Comparison of ENCODE assay signal across 13 mouse cellular contexts in genomic region chr19:25373594-25373993, GRCm38 (mm10).
DNase-seq lines count a peak whose midpoint lies in the region; TF ChIP-seq lines count a peak whose summit lies in the region.
"Had no signal": no experiment of that assay in that cellular context is flagged by ENCODE, and none has a peak within 500 bp of the region (broad histone marks: within the 10 kb centered on the region; RNA-seq: fewer than 3 reads in every experiment).

No protein-coding gene starts in this region.

- intact Hi-C loops in heart, adult 2 months (cut with DNase I) = no loop called here
- intact Hi-C loops in heart, postnatal 25 days (cut with DNase I) = no loop called here

- H3K36me3 ChIP-seq in heart, adult 2 months (ENCODE audit: control insufficient read depth, insufficient read depth, low read length) = no peaks in the 10 kb centered on the region
- no peaks in the 10 kb centered on the region for H3K36me3 ChIP-seq in liver, adult 2 months (ENCODE audit: control insufficient read depth, insufficient read depth, low read length)
- H3K36me3 ChIP-seq in ES-Bruce4 (ENCODE audit: control insufficient read depth, insufficient read depth, low read length, poor library complexity, severe bottlenecking) = no peaks in the 10 kb centered on the region
- H3K36me3 ChIP-seq: liver, embryonic 15.5 days; midbrain, embryonic 15.5 days had no signal

- no peak for TF ChIP-seq POLR2A in heart, adult 2 months (IDR thresholded peaks at IDR 0.05; ENCODE audit: insufficient read depth, low read depth, low read length)
- TF ChIP-seq POLR2A in liver, adult 2 months (IDR thresholded peaks at IDR 0.05; ENCODE audit: extremely low read depth, insufficient read depth, low read length) = no peak
- TF ChIP-seq POLR2A in ES-Bruce4 (IDR thresholded peaks at IDR 0.05; ENCODE audit: insufficient read depth, low read length) = no peak

- no peak overlapping the region for H3K9ac ChIP-seq in heart, adult 2 months (ENCODE audit: low read depth, low read length)
- H3K9ac ChIP-seq in liver, adult 2 months (ENCODE audit: low read depth, low read length) = no peak overlapping the region
- H3K9ac ChIP-seq in ES-Bruce4 (ENCODE audit: low read depth, poor library complexity, severe bottlenecking) = no peak overlapping the region
- H3K9ac ChIP-seq: liver, embryonic 15.5 days; midbrain, embryonic 15.5 days had no signal

- H3K9me3 ChIP-seq in ES-Bruce4 (replicated peaks; ENCODE audit: control insufficient read depth, insufficient read depth, low read length, poor library complexity, severe bottlenecking) = no peaks in the 10 kb centered on the region
- H3K9me3 ChIP-seq: liver, embryonic 15.5 days; midbrain, embryonic 15.5 days had no signal

- DNase-seq in heart, adult 2 months = no peak
- DNase-seq in heart, postnatal 25 days (ENCODE audit: low spot score) = no peak
- no peak for DNase-seq in liver, adult 2 months (ENCODE audit: extremely low read depth, low read depth, low spot score)
- DNase-seq in liver = no peak
- DNase-seq in induced T-regulatory cell, adult 2 months (ENCODE audit: low read depth) = peak; percentile 1
- no peak for DNase-seq in ovary, postnatal 10 days (ENCODE audit: low spot score)
- DNase-seq in layer of hippocampus, postnatal 25 days (ENCODE audit: extremely low spot score in 1 of 2, low spot score in 1 of 2) = no peak
- DNase-seq: cerebellum, adult 9-11 months; kidney, adult 8-10 months; thymus, postnatal 4 days had no signal

- no peak overlapping the region for H3K4me3 ChIP-seq in heart, adult 2 months
- no peak overlapping the region for H3K4me3 ChIP-seq in liver, adult 2 months (ENCODE audit: insufficient read depth, low read depth, low read length)
- H3K4me3 ChIP-seq in ES-Bruce4 (ENCODE audit: low read depth, low read length) = no peak overlapping the region
- H3K4me3 ChIP-seq: liver, embryonic 15.5 days; midbrain, embryonic 15.5 days had no signal

- WGBS in heart, adult 2 months = 55% methylated on average over 3 of the region's 3 CpGs
- 56% methylated on average over 3 of the region's 3 CpGs for WGBS in liver, adult 2 months

- H3K27me3 ChIP-seq in heart, adult 2 months (ENCODE audit: control insufficient read depth, insufficient read depth, low read length) = no peaks in the 10 kb centered on the region
- no peaks in the 10 kb centered on the region for H3K27me3 ChIP-seq in liver, adult 2 months (ENCODE audit: control insufficient read depth, insufficient read depth, low read length)
- H3K27me3 ChIP-seq in ES-Bruce4 (ENCODE audit: control insufficient read depth, insufficient read depth, low read length, poor library complexity, severe bottlenecking) = no peaks in the 10 kb centered on the region
- H3K27me3 ChIP-seq: liver, embryonic 15.5 days; midbrain, embryonic 15.5 days had no signal

- H3K27ac ChIP-seq in heart, adult 2 months = no peak overlapping the region
- no peak overlapping the region for H3K27ac ChIP-seq in liver, adult 2 months (replicated peaks; ENCODE audit: insufficient read depth, low read depth, low read length)
- no peak overlapping the region for H3K27ac ChIP-seq in ES-Bruce4 (ENCODE audit: insufficient read depth, low read length)
- H3K27ac ChIP-seq: midbrain, embryonic 15.5 days had no signal

- peaks cover 11% of the 10 kb centered on the region for H3K4me1 ChIP-seq in heart, adult 2 months (ENCODE audit: control insufficient read depth, insufficient read depth, low read length)
- H3K4me1 ChIP-seq in liver, adult 2 months (ENCODE audit: control insufficient read depth, insufficient read depth, low read length) = peaks cover 8% of the 10 kb centered on the region; the same call in 1 of the 2 replicates
- no peaks in the 10 kb centered on the region for H3K4me1 ChIP-seq in ES-Bruce4 (ENCODE audit: control insufficient read depth, insufficient read depth, low read length)

- no peak for TF ChIP-seq EP300 in heart, adult 2 months (IDR thresholded peaks at IDR 0.05; ENCODE audit: insufficient read depth, low read depth, low read length)
- no peak for TF ChIP-seq EP300 in ES-Bruce4 (IDR thresholded peaks at IDR 0.05; ENCODE audit: insufficient read depth, low read depth, low read length)

- no peaks in the 10 kb centered on the region for H3K79me2 ChIP-seq in heart, adult 2 months (replicated peaks; ENCODE audit: control insufficient read depth, insufficient read depth, low read length)
- no peaks in the 10 kb centered on the region for H3K79me2 ChIP-seq in liver, adult 2 months (ENCODE audit: control insufficient read depth, insufficient read depth, low read length)

- TF ChIP-seq CTCF in heart, adult 2 months (IDR thresholded peaks at IDR 0.05) = peak; percentile 61
- peak; percentile 42; the same call in 1 of the 2 replicates for TF ChIP-seq CTCF in liver, adult 2 months (IDR thresholded peaks at IDR 0.05; ENCODE audit: low read depth, low read length)
- TF ChIP-seq CTCF in ES-Bruce4 (IDR thresholded peaks at IDR 0.05; ENCODE audit: low read depth, low read length) = peak; percentile 51
